Mouse (Mus musculus): ENCODE data around the gene Apoh.

- TF ChIP-seq POLR2A (IDR thresholded peaks at IDR 0.05; ENCODE audit: insufficient read depth, low read depth, low read length): no peak
- TF ChIP-seq CTCF (IDR thresholded peaks at IDR 0.05; ENCODE audit: insufficient read depth, low read depth, low read length): no peak
Observed at GRCm38 (mm10) chr11:108293843-108294242, 49.3 kb upstream of the Apoh start.
